Mouse (Mus musculus) E14TG2a.4 (cell line): ENCODE data around the gene Osbpl9.

Experiments used
- CTCF ChIP-seq: conservative IDR thresholded peaks from 2 replicates; pipeline ENCODE4 v1.5.1; 2014; ENCODE audit warnings: low read length
- NANOG ChIP-seq: IDR thresholded peaks from 2 replicates; pipeline ENCODE4 v1.6.1; 2014; ENCODE audit warnings: borderline replicate concordance, low read length, mixed read lengths
- POU5F1 ChIP-seq: IDR thresholded peaks from 2 replicates; pipeline ENCODE4 v1.6.1; 2014; ENCODE audit warnings: low read length, borderline replicate concordance

GRCm38 (mm10) chr4:109241934-109242333 lies 39.9 kb upstream of the Osbpl9 start:
- TF ChIP-seq CTCF (no peak), POU5F1 (no peak), NANOG (no peak)
